Mouse (Mus musculus) C2C12 (cell line): Measurements from ENCODE around the gene Cep44.

Experiments used
- CEBPB ChIP-seq: IDR thresholded peaks from one replicate; pipeline ENCODE4 v1.6.1; 2011; ENCODE audit warnings: low read depth, mild to moderate bottlenecking, control low read depth, moderate library complexity
- CTCF ChIP-seq: IDR thresholded peaks from one replicate; pipeline ENCODE4 v1.5.1; 2011; ENCODE audit not compliant: control insufficient read depth, insufficient read depth, insufficient read length
- MAX ChIP-seq: IDR thresholded peaks from one replicate; pipeline ENCODE4 v1.6.1; 2011; ENCODE audit warnings: mild to moderate bottlenecking, control low read depth
- MYOG ChIP-seq: IDR thresholded peaks from one replicate; pipeline ENCODE4 v1.6.1; 2011; ENCODE audit not compliant: control insufficient read depth, insufficient read length; ENCODE audit errors: extremely low read depth
- USF1 ChIP-seq: IDR thresholded peaks from one replicate; pipeline ENCODE4 v1.6.1; 2011; ENCODE audit warnings: low read depth, mild to moderate bottlenecking, control low read depth, moderate library complexity

- TF ChIP-seq MAX (no peak), CTCF (no peak), MYOG (no peak), USF1 (no peak), CEBPB (no peak)
Observed at GRCm38 (mm10) chr8:56521051-56521450, 29.8 kb downstream of the Cep44 start.
